ENCODE assay signal across 15 mouse cellular contexts in the genomic region with DNA sequence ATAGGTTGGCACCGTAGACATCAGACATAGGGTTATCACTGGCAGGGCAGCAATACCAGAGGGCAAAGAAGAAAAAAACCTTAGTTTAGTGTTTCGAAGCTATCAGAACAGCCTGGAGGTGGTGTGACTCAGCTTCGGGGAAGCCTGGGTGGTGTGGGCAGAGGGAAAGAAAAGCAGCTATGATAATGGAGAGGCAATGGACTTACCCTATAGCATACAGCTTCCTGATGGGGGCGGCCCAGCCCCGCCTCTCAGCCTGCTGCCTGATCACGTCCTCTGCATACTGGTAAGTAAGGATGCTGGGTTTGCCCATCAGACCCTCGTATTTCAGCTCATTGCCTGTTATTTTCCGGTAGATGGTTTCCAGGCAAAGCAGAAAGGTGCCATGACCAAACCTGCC. TPM values are rescaled to one million over a fixed set of nuclear protein-coding genes. Genes with fewer than 3 reads are reported as not detected.
DNase-seq lines count a peak whose midpoint lies in the region; ATAC-seq and TF ChIP-seq lines count a peak whose summit lies in the region.
"Had no signal": no experiment of that assay in that cellular context is flagged by ENCODE, and none has a peak within 500 bp of the region (broad histone marks: within the 10 kb centered on the region; RNA-seq: fewer than 3 reads in every experiment).

No protein-coding gene starts in this region.

- H3K36me3 ChIP-seq in hindbrain, embryonic 16.5 days (ENCODE audit: control insufficient read depth, insufficient read depth, low read length) = peaks cover 9% of the 10 kb centered on the region; the same call in 1 of the 2 replicates

- ATAC-seq in activated CD4-positive, CD25-positive, alpha-beta regulatory T cell, adult 4 months = peak; percentile 24
- no peak for ATAC-seq in hindbrain, embryonic 16.5 days
- ATAC-seq: forebrain, embryonic 16.5 days; intestine, postnatal 0 days had no signal

- H3K4me2 ChIP-seq in hindbrain, embryonic 16.5 days (ENCODE audit: low read length) = no peak overlapping the region
- H3K4me2 ChIP-seq: limb, embryonic 13.5 days had no signal

- H3K27ac ChIP-seq in olfactory bulb, adult 2 months (ENCODE audit: insufficient read depth, low read depth, low read length) = peak overlapping the region; percentile 92
- H3K27ac ChIP-seq in hindbrain, embryonic 16.5 days (ENCODE audit: low read depth, low read length) = no peak overlapping the region
- H3K27ac ChIP-seq: limb, embryonic 13.5 days; midbrain, embryonic 10.5 days; stomach, postnatal 0 days had no signal

- H3K4me3 ChIP-seq in olfactory bulb, adult 2 months (ENCODE audit: insufficient read depth, low read depth, low read length) = no peak overlapping the region
- H3K4me3 ChIP-seq in hindbrain, embryonic 16.5 days (ENCODE audit: low read length) = no peak overlapping the region
- H3K4me3 ChIP-seq: limb, embryonic 13.5 days; midbrain, embryonic 10.5 days had no signal

- H3K9me3 ChIP-seq in hindbrain, embryonic 16.5 days (ENCODE audit: control insufficient read depth, low read length) = no peaks in the 10 kb centered on the region
- H3K9me3 ChIP-seq: limb, embryonic 13.5 days; midbrain, embryonic 10.5 days had no signal

- 48% methylated on average over 8 of the region's 8 CpGs for WGBS in olfactory bulb, adult 2 months
- 90% methylated on average over 8 of the region's 8 CpGs for WGBS in hindbrain, embryonic 16.5 days

- TF ChIP-seq CTCF in olfactory bulb, adult 2 months (IDR thresholded peaks at IDR 0.05; ENCODE audit: insufficient read depth, low read depth, low read length) = no peak

- H3K4me1 ChIP-seq in olfactory bulb, adult 2 months (ENCODE audit: control insufficient read depth, insufficient read depth, low read length) = peaks cover 17% of the 10 kb centered on the region
- H3K4me1 ChIP-seq in hindbrain, embryonic 16.5 days (ENCODE audit: control insufficient read depth, insufficient read depth, low read depth, low read length) = no peaks in the 10 kb centered on the region
- H3K4me1 ChIP-seq: midbrain, embryonic 10.5 days had no signal

- no peak for TF ChIP-seq POLR2A in olfactory bulb, adult 2 months (IDR thresholded peaks at IDR 0.05; ENCODE audit: insufficient read depth, low read depth, low read length)

- no peaks in the 10 kb centered on the region for H3K27me3 ChIP-seq in hindbrain, embryonic 16.5 days (replicated peaks; ENCODE audit: control insufficient read depth, insufficient read depth, low read length)
- H3K27me3 ChIP-seq: limb, embryonic 13.5 days had no signal

- H3K9ac ChIP-seq in hindbrain, embryonic 16.5 days (ENCODE audit: low read depth, low read length) = no peak overlapping the region
- H3K9ac ChIP-seq: limb, embryonic 13.5 days had no signal

- peak; percentile 74 for DNase-seq in layer of hippocampus, adult 9-11 months
- no peak for DNase-seq in layer of hippocampus, postnatal 10 days (ENCODE audit: low spot score in 2 of 2)
- peak; percentile 66 to 84 for DNase-seq in left cerebral cortex, adult 9 months (ENCODE audit: low spot score in 2 of 2)
- no peak for DNase-seq in cerebellum, postnatal 10 days
- DNase-seq: cerebellum, adult 11 months; kidney, postnatal 14 days; spleen, adult 18-20 months had no signal

RNA-seq across cellular contexts. Expression of a gene that starts 16.8 kb away (rescaled TPM):
- total RNA-seq in layer of hippocampus, postnatal 10 days (2021) = 10 to 100 TPM; 38.2 to 42.5 TPM
- polyA plus RNA-seq in activated CD4-positive, CD25-positive, alpha-beta regulatory T cell, adult 4 months (2017; shearing (Covaris generic)) = under 1 TPM; 0.13 to 0.22 TPM
- not detected in 2 replicates for polyA plus RNA-seq in olfactory bulb, adult 2 months (2012; ENCODE audit: insufficient read depth, insufficient read length, low replicate concordance, missing spikeins)
- 2.6 and 2.7 TPM in 2 replicates for polyA plus RNA-seq in hindbrain, embryonic 16.5 days (2015; fragmentation: Nextera tagmentation; extraction: Ambion mirVana)

RNA-seq across cellular contexts. Expression of a gene that starts 20.7 kb away (rescaled TPM):
- 10 to 100 TPM; 34.3 to 37.2 TPM for total RNA-seq in layer of hippocampus, postnatal 10 days (2021)
- polyA plus RNA-seq in activated CD4-positive, CD25-positive, alpha-beta regulatory T cell, adult 4 months (2017; shearing (Covaris generic)) = 10 to 100 TPM; 30.0 to 32.7 TPM
- not detected in 2 replicates for polyA plus RNA-seq in olfactory bulb, adult 2 months (2012; ENCODE audit: insufficient read depth, insufficient read length, low replicate concordance, missing spikeins)
- polyA plus RNA-seq in hindbrain, embryonic 16.5 days (2015; fragmentation: Nextera tagmentation; extraction: Ambion mirVana) = 16.1 and 16.6 TPM in 2 replicates

RNA-seq across cellular contexts. Expression of a gene that starts 47.4 kb away (rescaled TPM):
- 1 to 10 TPM; 4.0 to 4.1 TPM for total RNA-seq in layer of hippocampus, postnatal 10 days (2021)
- 10 to 100 TPM; 19.0 to 22.5 TPM for polyA plus RNA-seq in activated CD4-positive, CD25-positive, alpha-beta regulatory T cell, adult 4 months (2017; shearing (Covaris generic))
- 39.1 TPM in 1 of 2 replicates, not detected in the other for polyA plus RNA-seq in olfactory bulb, adult 2 months (2012; ENCODE audit: insufficient read depth, insufficient read length, low replicate concordance, missing spikeins)
- 4.9 and 6.1 TPM in 2 replicates for polyA plus RNA-seq in hindbrain, embryonic 16.5 days (2015; fragmentation: Nextera tagmentation; extraction: Ambion mirVana)

Comparison
In these comparisons a context has a peak if more than half of its experiments do, and no peak if none do; other contexts are left out.
1. DNase-seq: peak in layer of hippocampus, adult 9-11 months (single experiment) and left cerebral cortex, adult 9 months (2 of 2); none in layer of hippocampus, postnatal 10 days (0 of 2) and cerebellum, postnatal 10 days (0 of 2).
2. RNA of a gene that starts 20.7 kb away (polyA plus RNA-seq): 30.0 to 32.7 TPM in activated CD4-positive, CD25-positive, alpha-beta regulatory T cell, adult 4 months and 16.1 to 16.6 TPM in hindbrain, embryonic 16.5 days; not detected in olfactory bulb, adult 2 months; every median in the first group is over 10 times any median in the second.